Mouse (Mus musculus) heart, postnatal 0 days (tissue): ENCODE measurements at regions not wholly inside any gene's neighbourhood (a gene's known extent, or its start where the extent isn't known, plus 50 kb on each side); places are given as distances from the start of the nearest gene placed in this dataset.

ENCODE experiments used
- ATAC-seq: fragments of 200-750 bp; cut with Nextera tagmentation; 2 replicates; pipeline ENCODE4 v1.8.0; 2017; ENCODE audit warnings: low read depth, moderate number of reproducible peaks, moderate library complexity; ENCODE audit not compliant: insufficient read depth
- DNase-seq: peaks from one replicate; pipeline ENCODE4 v3.0.0-alpha.2; 2016; ENCODE audit warnings: low spot score
- H3K27ac ChIP-seq: fragments of 300-500 bp; sonication (generic); 2 replicates; pipeline ENCODE4 v1.5.1; 2014; ENCODE audit warnings: low read depth, mild to moderate bottlenecking
- H3K27me3 ChIP-seq: fragments of 300-500 bp; sonication (generic); 2 replicates; pipeline ENCODE4 v1.6.1; 2014; ENCODE audit warnings: low read length, mixed read lengths; ENCODE audit not compliant: control insufficient read depth, insufficient read depth
- H3K36me3 ChIP-seq: fragments of 300-500 bp; sonication (generic); replicated peaks from 2 replicates; pipeline ENCODE4 v1.6.1; 2014; ENCODE audit warnings: low read length, mixed read lengths; ENCODE audit not compliant: control insufficient read depth, insufficient read depth
- H3K4me1 ChIP-seq: fragments of 300-500 bp; sonication (generic); 2 replicates; pipeline ENCODE4 v1.6.1; 2014; ENCODE audit warnings: antibody characterized with exemption; ENCODE audit not compliant: control insufficient read depth, insufficient read depth
- H3K4me2 ChIP-seq: fragments of 300-500 bp; sonication (generic); 2 replicates; pipeline ENCODE4 v1.6.1; 2014; ENCODE audit warnings: low read depth, mild to moderate bottlenecking, low read length, moderate library complexity
- H3K4me3 ChIP-seq: fragments of 300-500 bp; sonication (generic); 2 replicates; pipeline ENCODE4 v1.5.1; 2014; ENCODE audit warnings: low read depth, low read length
- H3K9ac ChIP-seq: fragments of 300-500 bp; sonication (generic); replicated peaks from 2 replicates; pipeline ENCODE4 v1.6.1; 2014; ENCODE audit warnings: low read depth, low read length, mixed read lengths
- H3K9me3 ChIP-seq: fragments of 300-500 bp; sonication (generic); replicated peaks from 2 replicates; pipeline ENCODE4 v1.6.1; 2016; ENCODE audit warnings: low read length; ENCODE audit not compliant: control insufficient read depth
- CTCF ChIP-seq: IDR thresholded peaks from 2 replicates; pipeline ENCODE4 v1.5.1; 2016; ENCODE audit warnings: antibody characterized with exemption, control low read depth, low read depth
- EP300 ChIP-seq: IDR thresholded peaks from 2 replicates; pipeline ENCODE4 v1.6.1; 2016; ENCODE audit warnings: antibody characterized with exemption, low read depth
- WGBS: fragments of 180-500 bp; shearing (Covaris S2); extraction: QIAGEN DNeasy Blood & Tissue Kit; methylation state at CpG from one replicate; pipeline ENCODE4 v1.1.7; 2014; 5-methylcytosine and 5-hydroxymethylcytosine counted together

GRCm38 (mm10) chr12:47466740-47467139 lies 648.0 kb upstream of the Nova1 start:
- H3K4me1 ChIP-seq, result no peaks in the 10 kb centered on the region
- H3K27ac ChIP-seq, result no peak overlapping the region
- TF ChIP-seq CTCF, result no peak
- TF ChIP-seq EP300, result no peak
- DNase-seq, result no peak
- H3K36me3 ChIP-seq, result no peaks in the 10 kb centered on the region
- no peak overlapping the region for H3K4me3 ChIP-seq
- no peak overlapping the region for H3K4me2 ChIP-seq
- H3K27me3 ChIP-seq, result no peaks in the 10 kb centered on the region
- no peak for ATAC-seq
- H3K9me3 ChIP-seq, result no peaks in the 10 kb centered on the region
- 72% methylated on average over 1 of the region's 1 CpGs for WGBS
- no peak overlapping the region for H3K9ac ChIP-seq

GRCm38 (mm10) chr12:47465924-47466323 lies 647.2 kb upstream of the Nova1 start:
- TF ChIP-seq EP300 (no peak), CTCF (no peak)

GRCm38 (mm10) chr12:47431669-47432068 lies 612.9 kb upstream of the Nova1 start:
- no peaks in the 10 kb centered on the region for H3K36me3 ChIP-seq
- H3K4me2 ChIP-seq, result no peak overlapping the region
- H3K4me1 ChIP-seq, result no peaks in the 10 kb centered on the region
- WGBS, result 27% methylated on average over 1 of the region's 1 CpGs
- H3K27ac ChIP-seq, result no peak overlapping the region
- no peak overlapping the region for H3K9ac ChIP-seq
- ATAC-seq, result no peak
- H3K27me3 ChIP-seq, result no peaks in the 10 kb centered on the region
- H3K4me3 ChIP-seq, result no peak overlapping the region
- no peaks in the 10 kb centered on the region for H3K9me3 ChIP-seq
- DNase-seq, result no peak
- TF ChIP-seq CTCF (no peak), EP300 (no peak)

More at GRCm38 (mm10) chr12:47465924-47466323, 647.2 kb upstream of the Nova1 start:
- no peak for ATAC-seq
- Histone ChIP-seq H3K27me3 (no peaks in the 10 kb centered on the region), H3K27ac (no peak overlapping the region), H3K9ac (no peak overlapping the region), H3K4me1 (no peaks in the 10 kb centered on the region), H3K4me2 (no peak overlapping the region), H3K36me3 (no peaks in the 10 kb centered on the region), H3K4me3 (no peak overlapping the region), H3K9me3 (no peaks in the 10 kb centered on the region)
- DNase-seq, result no peak
- 62% methylated on average over 5 of the region's 5 CpGs for WGBS

GRCm38 (mm10) chr12:47412251-47412650 lies 593.5 kb upstream of the Nova1 start:
- Histone ChIP-seq H3K4me1 (no peaks in the 10 kb centered on the region), H3K4me2 (no peak overlapping the region), H3K27me3 (no peaks in the 10 kb centered on the region), H3K27ac (no peak overlapping the region), H3K4me3 (no peak overlapping the region), H3K9me3 (no peaks in the 10 kb centered on the region), H3K36me3 (no peaks in the 10 kb centered on the region), H3K9ac (no peak overlapping the region)
- WGBS, result 67% methylated on average over 4 of the region's 4 CpGs
- DNase-seq (no peak), ATAC-seq (no peak)
- no peak for TF ChIP-seq EP300
- TF ChIP-seq CTCF, result no peak

GRCm38 (mm10) chr12:47406563-47406962 lies 587.8 kb upstream of the Nova1 start:
- Histone ChIP-seq H3K4me1 (no peaks in the 10 kb centered on the region), H3K9me3 (no peaks in the 10 kb centered on the region), H3K36me3 (no peaks in the 10 kb centered on the region), H3K27ac (no peak overlapping the region), H3K4me3 (no peak overlapping the region), H3K4me2 (no peak overlapping the region), H3K9ac (no peak overlapping the region), H3K27me3 (no peaks in the 10 kb centered on the region)
- no peak for DNase-seq
- ATAC-seq, result no peak
- WGBS, result 70% methylated on average over 2 of the region's 2 CpGs
- TF ChIP-seq CTCF, result no peak
- no peak for TF ChIP-seq EP300

- no peaks in the 10 kb centered on the region for H3K9me3 ChIP-seq
- no peaks in the 10 kb centered on the region for H3K27me3 ChIP-seq
- ATAC-seq (no peak), DNase-seq (no peak)
- no peak overlapping the region for H3K9ac ChIP-seq
- no peak overlapping the region for H3K4me2 ChIP-seq
- H3K4me1 ChIP-seq, result no peaks in the 10 kb centered on the region
- H3K36me3 ChIP-seq, result no peaks in the 10 kb centered on the region
- H3K27ac ChIP-seq, result no peak overlapping the region
- TF ChIP-seq EP300, result no peak
- TF ChIP-seq CTCF, result no peak
- WGBS, result 81% methylated on average over 2 of the region's 2 CpGs
- no peak overlapping the region for H3K4me3 ChIP-seq
Measured at GRCm38 (mm10) chr12:47406131-47406530, 587.4 kb upstream of the Nova1 start.
